Mouse (Mus musculus): ENCODE data around the gene Slc25a21.
A peak's percentile ranks its signal among the peaks of the same experiment; 100 is the strongest.

Gene Slc25a21

DNA sequence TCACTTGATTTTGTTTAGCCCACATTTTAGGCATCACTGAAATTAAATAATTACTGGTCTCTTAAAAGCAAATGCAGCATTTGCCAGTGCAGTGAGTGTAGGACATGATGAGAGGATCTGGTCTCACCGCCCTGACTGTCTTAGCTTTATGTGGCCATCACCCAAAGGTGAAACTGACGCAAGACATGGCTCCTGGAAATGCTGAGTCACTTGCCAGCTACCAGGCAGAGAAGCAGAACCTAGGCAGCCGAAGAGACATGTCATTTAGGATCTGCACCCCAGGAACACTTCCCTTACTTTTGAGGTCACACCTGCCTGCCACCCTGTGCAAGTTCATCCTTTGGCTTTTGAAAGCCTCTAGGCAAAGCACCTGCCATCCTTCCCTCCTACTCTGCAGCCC, 180.4 kb downstream of the Slc25a21 start:
- DNase-seq (ENCODE audit: low read depth, low spot score), result no peak

DNA sequence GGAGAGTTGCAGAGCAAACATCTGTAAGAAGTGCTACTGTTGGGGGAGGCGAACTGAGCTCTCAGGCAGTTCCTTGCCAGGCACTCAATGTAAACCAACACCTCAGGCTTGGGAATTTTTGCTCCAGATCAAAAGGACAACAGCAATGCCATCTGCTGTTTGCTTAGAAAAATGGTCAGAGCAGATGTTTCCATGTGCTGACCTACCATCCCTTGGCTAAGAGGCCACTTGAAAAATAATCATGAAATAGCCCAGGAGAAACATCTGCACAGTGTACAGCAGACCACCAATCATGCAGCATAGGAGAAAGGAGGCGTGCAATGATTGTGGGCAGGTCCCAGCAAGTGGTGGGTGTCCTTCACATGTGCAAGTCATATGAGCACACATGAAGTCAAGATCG, 180.9 kb downstream of the Slc25a21 start:
- no peak for DNase-seq (ENCODE audit: low read depth, low spot score)

- DNase-seq (ENCODE audit: low read depth, low spot score), result no peak
Observed at GRCm38 (mm10) chr12:57009010-57009409, 188.3 kb downstream of the Slc25a21 start.

DNA sequence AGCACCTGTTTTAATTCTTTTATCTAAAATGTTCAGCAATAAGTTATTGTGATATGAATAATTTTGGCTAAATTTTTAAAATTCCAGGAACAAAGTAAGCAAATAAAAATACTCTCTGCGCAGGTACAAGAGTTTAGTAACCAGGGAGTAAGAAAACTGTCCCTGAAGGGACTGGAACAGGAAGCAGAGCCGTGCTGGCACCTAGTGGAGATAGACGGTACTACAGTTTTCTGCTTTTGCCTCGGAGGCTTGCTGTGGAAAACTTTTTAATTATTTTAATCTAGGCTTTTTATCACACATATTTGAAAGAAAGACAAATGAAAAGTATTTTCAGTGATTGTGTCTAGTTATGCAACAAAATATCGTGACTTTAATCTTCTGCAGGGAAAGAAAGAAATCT, 211.2 kb downstream of the Slc25a21 start:
- peak; percentile 11 for DNase-seq (ENCODE audit: low read depth, low spot score)

DNA sequence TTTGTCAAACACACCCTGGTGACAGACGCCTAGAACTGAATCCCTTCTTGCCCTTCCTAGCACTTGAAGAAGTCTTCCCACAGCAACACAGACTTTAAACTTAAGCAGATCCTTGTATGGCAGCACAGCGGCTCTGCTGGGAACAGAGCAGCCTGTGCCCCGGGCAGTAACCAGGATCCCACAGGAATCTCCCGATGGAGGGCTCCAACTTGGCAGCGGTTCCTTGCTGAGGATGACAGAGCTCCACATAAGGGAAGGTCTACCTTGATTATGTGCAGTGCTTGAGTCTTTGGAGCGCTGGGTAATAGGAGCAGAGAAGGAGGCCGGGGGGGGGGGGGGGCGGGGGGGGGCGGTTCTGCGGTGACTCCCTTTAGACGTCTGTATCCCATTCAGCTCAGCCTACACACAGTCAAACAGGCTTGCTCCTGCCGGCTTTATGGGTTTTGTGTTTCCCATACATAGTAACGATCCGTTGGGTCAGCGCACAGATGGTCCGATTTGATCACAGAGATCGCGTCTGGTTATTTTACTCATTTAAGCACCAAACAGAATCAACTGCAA, 215.1 kb downstream of the Slc25a21 start:
- DNase-seq (ENCODE audit: low read depth, low spot score), result no peak

GRCm38 (mm10) chr12:56975256-56975655, 222.0 kb downstream of the Slc25a21 start:
- DNase-seq (ENCODE audit: low read depth, low spot score), result no peak

DNA sequence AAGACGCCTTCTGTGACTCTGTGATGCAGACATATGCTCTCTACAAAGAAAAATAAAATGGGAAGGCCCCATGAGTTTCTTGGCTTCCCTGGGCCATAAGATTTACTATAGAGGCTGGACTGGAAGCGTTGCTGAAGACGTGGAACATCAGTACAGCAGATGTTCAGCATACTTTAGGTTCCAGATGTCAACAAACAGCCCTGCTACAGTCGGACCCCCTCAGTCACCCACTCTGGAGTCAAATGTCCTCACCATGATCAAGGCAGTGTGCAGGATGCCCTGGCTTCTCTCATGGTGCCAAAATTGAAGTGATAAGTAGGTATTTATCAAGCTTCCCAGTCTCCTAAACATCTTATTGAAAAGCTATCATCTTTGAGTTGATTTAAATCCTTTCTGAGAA, 234.0 kb downstream of the Slc25a21 start:
- no peak for DNase-seq (ENCODE audit: low read depth, low spot score)

DNA sequence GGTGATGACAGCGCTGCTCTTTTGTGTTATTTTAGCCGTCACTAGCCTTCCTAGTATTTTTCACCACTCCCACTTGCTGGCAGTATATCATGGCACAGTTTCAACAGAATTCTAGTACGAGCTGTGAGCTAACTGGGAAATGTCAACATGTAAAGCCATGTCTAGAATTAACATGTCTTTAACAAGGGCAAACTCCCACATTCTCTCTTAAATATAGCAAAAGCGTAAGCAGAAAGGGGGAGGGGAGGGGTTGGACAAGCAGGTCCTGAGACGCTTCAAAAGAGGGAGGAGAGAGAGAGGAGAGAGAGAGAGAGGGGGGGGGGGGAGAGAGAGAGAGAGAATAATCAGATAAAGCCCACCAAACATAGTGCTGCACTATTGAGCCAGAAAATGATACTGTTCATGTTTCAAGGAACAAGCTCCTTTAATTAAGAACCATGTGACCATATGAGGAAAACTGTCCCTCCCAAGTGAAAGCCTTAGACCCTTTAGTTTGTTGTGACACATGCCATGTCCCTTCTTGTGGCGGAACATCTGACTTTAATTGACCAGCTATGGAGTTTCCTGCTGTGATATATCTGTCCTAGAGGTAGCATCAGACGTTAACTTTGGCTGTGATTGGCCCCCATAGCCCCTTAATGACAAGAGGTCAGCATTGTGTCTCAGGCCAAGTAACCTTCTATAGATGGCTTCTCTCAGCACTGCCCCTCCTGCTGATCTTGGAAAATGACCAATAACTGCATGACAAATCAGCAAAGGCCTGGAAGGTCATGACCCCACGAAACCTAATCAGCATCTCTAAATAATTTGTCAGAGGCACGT, 237.8 kb downstream of the Slc25a21 start:
- DNase-seq (ENCODE audit: low read depth, low spot score), result no peak

DNA sequence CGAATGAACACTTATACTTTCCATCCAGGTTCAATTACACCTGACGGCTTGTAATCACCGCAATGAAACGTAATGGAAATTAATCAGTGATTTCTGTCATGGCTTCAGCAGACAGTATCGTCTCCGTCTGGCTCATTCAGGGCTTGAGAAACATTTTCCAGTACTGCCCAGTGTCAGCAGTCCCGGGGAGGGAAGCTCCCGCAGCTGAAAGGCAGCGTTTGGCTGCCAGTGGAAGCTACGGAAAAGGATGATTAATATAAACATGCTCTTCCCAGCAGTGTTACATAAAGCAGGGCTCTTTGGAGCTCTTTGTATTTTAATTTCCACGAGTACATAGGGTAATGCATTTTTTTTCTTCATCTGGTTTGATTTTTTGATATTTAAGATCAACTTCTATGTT, 239.0 kb downstream of the Slc25a21 start:
- DNase-seq (ENCODE audit: low read depth, low spot score), result no peak

GRCm38 (mm10) chr12:56951749-56952657, 245.3 kb downstream of the Slc25a21 start:
- no peak for DNase-seq (ENCODE audit: low read depth, low spot score)

DNA sequence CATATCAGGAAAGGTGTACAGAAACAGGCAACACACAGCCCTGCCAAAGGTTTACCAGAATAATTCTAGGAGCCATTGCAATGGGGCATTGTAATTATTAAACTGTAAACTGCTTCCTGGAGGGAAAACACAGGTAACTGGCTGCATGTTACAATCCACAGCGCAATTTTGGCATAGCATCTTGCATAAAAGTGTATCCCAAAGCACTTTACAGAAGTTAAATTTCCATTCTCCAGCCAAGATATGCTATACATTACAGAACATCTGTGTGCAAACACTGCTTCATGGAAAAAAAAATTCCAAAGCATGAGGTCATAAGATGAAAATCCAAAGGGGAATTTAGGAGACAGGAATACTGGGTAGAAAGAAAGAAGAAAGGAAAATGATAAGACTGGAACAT, 253.0 kb downstream of the Slc25a21 start:
- DNase-seq (ENCODE audit: low read depth, low spot score), result no peak

GRCm38 (mm10) chr12:56940861-56941260, 256.4 kb downstream of the Slc25a21 start:
- no peak for DNase-seq (ENCODE audit: low read depth, low spot score)

DNA sequence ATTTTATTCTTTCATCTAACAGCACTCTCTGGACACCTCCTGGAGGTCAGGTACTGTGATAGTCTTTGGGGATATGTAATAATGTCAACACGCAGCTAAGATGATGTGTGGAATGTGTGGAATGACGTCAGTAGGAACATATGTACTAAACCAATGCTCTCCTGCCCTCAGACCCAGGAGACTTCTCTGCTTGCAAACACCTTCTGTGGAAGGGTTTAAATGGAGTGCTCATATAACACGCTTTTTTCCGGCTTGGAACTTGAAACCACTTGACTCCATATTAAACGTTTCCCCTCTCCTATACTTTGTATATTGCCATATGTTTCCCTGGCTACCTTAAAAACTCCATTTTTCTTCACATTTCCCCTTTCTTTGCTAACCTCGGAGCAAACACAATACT, 279.1 kb downstream of the Slc25a21 start:
- DNase-seq (ENCODE audit: low read depth, low spot score), result no peak

GRCm38 (mm10) chr12:56906476-56906875, 290.8 kb downstream of the Slc25a21 start:
- DNase-seq (ENCODE audit: low read depth, low spot score), result no peak

GRCm38 (mm10) chr12:56905652-56906305, 291.5 kb downstream of the Slc25a21 start:
- no peak for DNase-seq (ENCODE audit: low read depth, low spot score)

- DNase-seq (ENCODE audit: low read depth, low spot score), result no peak
Observed at GRCm38 (mm10) chr12:56905222-56905621, 292.1 kb downstream of the Slc25a21 start.

- no peak for DNase-seq (ENCODE audit: low read depth, low spot score)
Observed at GRCm38 (mm10) chr12:56902774-56903456, 294.4 kb downstream of the Slc25a21 start.

DNA sequence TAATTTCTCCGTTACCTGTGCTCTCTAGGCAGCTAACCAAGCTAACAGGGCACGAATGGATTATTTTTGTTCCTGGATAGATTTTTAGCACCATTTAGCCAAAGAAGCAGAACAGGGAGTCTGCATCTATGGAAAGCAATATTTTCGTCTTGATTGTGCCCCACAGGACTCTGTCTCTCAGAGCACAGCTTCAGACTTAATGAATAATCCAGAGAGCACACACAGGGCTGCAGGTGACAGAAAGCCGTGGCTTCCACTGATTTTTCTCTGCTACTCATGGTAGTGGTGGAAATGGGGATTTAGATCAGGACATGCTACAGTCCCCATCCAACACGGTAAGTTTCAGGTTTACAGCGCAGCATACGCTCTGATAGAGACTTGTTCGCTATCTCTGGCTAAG, 299.3 kb downstream of the Slc25a21 start:
- no peak for DNase-seq (ENCODE audit: low read depth, low spot score)

DNA sequence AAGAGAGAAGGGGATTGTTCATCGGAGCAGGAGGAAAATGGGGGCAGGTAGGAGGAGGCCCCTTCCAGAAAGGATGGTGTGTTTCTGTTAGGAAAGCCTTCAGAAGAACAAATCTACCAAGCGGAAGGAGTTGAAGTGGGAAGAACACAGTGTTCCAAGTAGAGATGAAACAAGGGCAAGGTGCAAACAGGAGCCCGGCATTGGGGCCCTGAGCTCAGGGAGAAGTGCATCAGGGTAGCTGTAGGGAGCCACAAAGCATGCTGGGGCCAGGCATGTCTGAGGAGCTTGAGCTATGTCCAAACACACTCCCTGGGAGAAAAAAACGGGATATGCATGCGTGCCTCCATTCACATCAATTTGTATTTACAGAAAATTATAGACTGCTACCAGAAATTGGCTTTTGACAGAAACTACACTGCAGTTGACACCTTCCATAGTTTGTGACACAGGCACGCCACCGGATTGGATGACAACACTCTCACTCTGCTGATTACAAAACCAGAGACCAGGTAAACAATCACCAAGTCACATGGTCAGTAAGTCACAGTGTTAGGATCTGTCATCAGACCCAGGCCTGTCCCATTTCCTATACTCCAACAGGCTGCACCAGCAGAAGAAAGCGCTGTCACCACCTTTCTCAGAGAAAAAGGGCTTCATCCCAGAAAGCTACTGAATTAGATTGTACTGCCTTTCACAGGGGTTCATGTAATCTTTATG, 299.9 kb downstream of the Slc25a21 start:
- DNase-seq (ENCODE audit: low read depth, low spot score), result no peak

DNA sequence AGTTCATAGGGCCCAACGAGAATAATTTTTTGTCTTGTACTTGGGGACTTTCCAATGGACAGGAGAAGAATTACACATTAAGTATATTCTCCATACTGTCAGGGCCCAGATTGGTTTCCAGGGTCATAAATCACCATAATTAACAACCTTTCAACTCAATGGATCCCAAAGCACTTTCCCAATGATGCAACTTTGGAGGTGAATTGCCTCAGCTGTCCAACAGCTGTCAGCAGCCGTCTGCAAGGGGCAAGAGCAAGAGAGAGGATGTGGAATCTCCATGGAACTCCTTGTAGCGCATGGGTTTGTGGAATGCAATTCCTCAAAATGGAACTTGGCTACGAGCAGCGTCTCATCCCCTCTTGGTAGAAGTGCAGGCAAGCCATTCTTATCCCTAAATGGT, 302.3 kb downstream of the Slc25a21 start:
- no peak for DNase-seq (ENCODE audit: low read depth, low spot score)

Data from CD4-positive helper T cell, adult 2 months (primary cell).